Mouse (Mus musculus): Measurements from ENCODE around the gene Ttc5. TPM values are rescaled to one million over a fixed set of nuclear protein-coding genes. Genes with fewer than 3 reads are reported as not detected.

The Ttc5 gene
- polyA plus RNA-seq, 1 experiment = not detected

- H3K4me3 ChIP-seq (ENCODE audit: insufficient read depth, low read depth, low read length) = no peak overlapping the region
- H3K4me1 ChIP-seq (ENCODE audit: control insufficient read depth, insufficient read depth, low read length) = peaks cover 3% of the 10 kb centered on the region; the same call in 1 of the 2 replicates
- no peak for TF ChIP-seq POLR2A (IDR thresholded peaks at IDR 0.05; ENCODE audit: insufficient read depth, low read depth, low read length)
- no peak for TF ChIP-seq CTCF (IDR thresholded peaks at IDR 0.05; ENCODE audit: insufficient read depth, low read depth, low read length)
- 79% methylated on average over 13 of the region's 13 CpGs for WGBS
- H3K27ac ChIP-seq (ENCODE audit: insufficient read depth, low read depth, low read length) = no peak overlapping the region
Measured at GRCm38 (mm10) chr14:50804683-50805082, 19.4 kb upstream of the Ttc5 start.

DNA sequence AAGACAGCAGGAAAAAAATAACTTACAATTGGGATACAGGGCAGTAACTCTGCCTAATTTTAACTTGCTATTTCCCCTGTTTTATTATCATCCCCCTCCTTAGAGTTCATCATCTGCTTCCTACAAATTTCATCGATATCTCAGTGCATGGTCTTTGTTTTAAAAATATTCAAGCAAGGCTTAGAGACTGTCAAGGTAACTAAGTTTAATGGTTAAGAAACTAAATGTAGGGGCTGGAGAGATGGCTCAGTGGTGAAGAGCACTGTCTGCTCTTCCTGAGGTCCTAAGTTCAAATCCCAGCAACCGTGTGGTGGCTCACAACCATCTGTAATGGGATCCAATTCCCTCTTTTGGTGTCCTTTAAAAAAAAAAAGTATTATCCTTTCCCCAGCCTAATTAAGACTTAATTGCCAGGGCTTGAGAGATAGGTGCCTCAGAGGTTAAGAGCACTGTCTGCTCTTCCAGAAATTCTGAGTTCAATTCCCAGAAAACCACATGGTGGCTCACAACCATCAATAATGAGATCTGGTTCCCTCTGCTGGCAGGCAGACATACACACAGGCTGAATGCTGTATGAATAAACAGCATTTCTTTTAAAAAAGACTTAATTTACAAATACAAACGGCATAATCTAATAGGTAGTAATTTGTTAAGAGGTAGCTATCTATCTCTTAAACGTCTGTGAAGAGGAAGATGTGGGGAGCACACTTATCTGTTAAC lies 17.7 kb upstream of the Ttc5 start:
- H3K4me1 ChIP-seq (ENCODE audit: control insufficient read depth, insufficient read depth, low read length) = no peaks in the 10 kb centered on the region
- no peak overlapping the region for H3K27ac ChIP-seq (ENCODE audit: insufficient read depth, low read depth, low read length)
- TF ChIP-seq CTCF (IDR thresholded peaks at IDR 0.05; ENCODE audit: insufficient read depth, low read depth, low read length) = no peak
- no peak for TF ChIP-seq POLR2A (IDR thresholded peaks at IDR 0.05; ENCODE audit: insufficient read depth, low read depth, low read length)
- WGBS = 54% methylated on average over 4 of the region's 4 CpGs
- no peak overlapping the region for H3K4me3 ChIP-seq (ENCODE audit: insufficient read depth, low read depth, low read length)

DNA sequence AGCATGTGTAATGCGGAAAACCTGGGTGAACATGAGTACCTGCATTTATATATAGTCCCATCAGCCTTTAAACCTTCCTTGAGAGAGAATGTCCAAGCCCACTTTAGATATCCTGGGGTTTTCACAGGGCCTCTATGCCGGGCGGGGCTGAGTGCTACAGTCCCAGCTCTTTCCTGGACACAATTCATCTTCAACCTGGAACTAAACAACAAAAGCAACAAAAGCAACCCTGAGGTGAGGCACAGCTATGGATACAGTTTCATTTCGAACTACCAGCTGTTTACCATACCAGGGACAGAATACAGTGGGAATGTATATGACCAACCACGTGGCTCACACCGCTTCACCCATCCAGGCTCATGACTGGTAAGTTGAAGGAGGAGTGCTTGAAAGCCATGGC lies 17.1 kb upstream of the Ttc5 start:
- Histone ChIP-seq H3K4me1 (ENCODE audit: control insufficient read depth, insufficient read depth, low read length) (no peaks in the 10 kb centered on the region), H3K4me3 (ENCODE audit: insufficient read depth, low read depth, low read length) (no peak overlapping the region), H3K27ac (ENCODE audit: insufficient read depth, low read depth, low read length) (no peak overlapping the region)
- 89% methylated on average over 6 of the region's 6 CpGs for WGBS
- no peak for TF ChIP-seq CTCF (IDR thresholded peaks at IDR 0.05; ENCODE audit: insufficient read depth, low read depth, low read length)
- no peak for TF ChIP-seq POLR2A (IDR thresholded peaks at IDR 0.05; ENCODE audit: insufficient read depth, low read depth, low read length)

GRCm38 (mm10) chr14:50799502-50800259 lies 14.4 kb upstream of the Ttc5 start:
- Histone ChIP-seq H3K4me1 (ENCODE audit: control insufficient read depth, insufficient read depth, low read length) (no peaks in the 10 kb centered on the region), H3K27ac (ENCODE audit: insufficient read depth, low read depth, low read length) (no peak overlapping the region), H3K4me3 (ENCODE audit: insufficient read depth, low read depth, low read length) (no peak overlapping the region)
- 2% methylated on average over 3 of the region's 3 CpGs for WGBS
- TF ChIP-seq CTCF (IDR thresholded peaks at IDR 0.05; ENCODE audit: insufficient read depth, low read depth, low read length) (no peak), POLR2A (IDR thresholded peaks at IDR 0.05; ENCODE audit: insufficient read depth, low read depth, low read length) (no peak)

DNA sequence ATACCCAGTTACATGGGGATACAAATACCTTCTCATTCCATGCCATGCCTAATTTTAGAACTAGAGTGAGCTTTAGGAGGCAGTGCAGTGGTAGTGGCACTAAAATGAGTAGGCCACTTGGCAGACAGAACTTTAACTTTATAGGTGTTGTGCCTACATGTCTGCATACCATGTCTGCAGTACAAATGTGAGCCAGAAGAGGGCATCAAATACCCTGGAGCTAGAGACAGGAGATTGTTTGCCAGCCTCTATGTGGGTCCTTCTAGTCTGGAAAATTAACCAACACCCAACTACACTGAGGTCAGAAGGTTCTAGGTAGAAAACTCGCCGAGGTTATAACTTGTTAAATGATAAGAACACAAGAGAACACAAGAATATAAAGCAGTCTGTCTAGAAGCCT lies 13.2 kb upstream of the Ttc5 start:
- WGBS = 66% methylated on average over 2 of the region's 2 CpGs
- Histone ChIP-seq H3K4me1 (ENCODE audit: control insufficient read depth, insufficient read depth, low read length) (no peaks in the 10 kb centered on the region), H3K4me3 (ENCODE audit: insufficient read depth, low read depth, low read length) (no peak overlapping the region), H3K27ac (ENCODE audit: insufficient read depth, low read depth, low read length) (no peak overlapping the region)
- no peak for TF ChIP-seq CTCF (IDR thresholded peaks at IDR 0.05; ENCODE audit: insufficient read depth, low read depth, low read length)
- TF ChIP-seq POLR2A (IDR thresholded peaks at IDR 0.05; ENCODE audit: insufficient read depth, low read depth, low read length) = no peak

DNA sequence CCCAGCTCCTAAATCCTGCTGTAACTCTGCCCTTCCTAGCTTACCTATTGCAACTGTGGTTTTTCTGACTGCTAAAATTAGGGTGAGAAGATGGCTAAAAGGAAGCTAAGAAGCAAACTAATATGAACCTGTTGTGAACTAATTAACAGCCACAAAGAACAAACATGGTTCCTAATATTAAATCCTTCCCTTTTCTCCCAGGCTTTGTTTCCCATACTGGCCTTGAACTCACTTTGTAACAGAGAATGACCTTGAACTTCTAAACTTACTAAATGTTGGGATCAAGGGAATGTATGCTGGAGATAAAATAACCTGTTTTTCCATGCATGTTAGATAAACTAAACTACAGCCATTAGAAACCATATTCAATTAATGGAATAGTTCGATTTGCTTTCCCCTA lies 11.1 kb upstream of the Ttc5 start:
- Histone ChIP-seq H3K27ac (ENCODE audit: insufficient read depth, low read depth, low read length) (no peak overlapping the region), H3K4me1 (ENCODE audit: control insufficient read depth, insufficient read depth, low read length) (no peaks in the 10 kb centered on the region), H3K4me3 (ENCODE audit: insufficient read depth, low read depth, low read length) (no peak overlapping the region)
- 92% methylated on average over 1 of the region's 1 CpGs for WGBS
- TF ChIP-seq POLR2A (IDR thresholded peaks at IDR 0.05; ENCODE audit: insufficient read depth, low read depth, low read length) (no peak), CTCF (IDR thresholded peaks at IDR 0.05; ENCODE audit: insufficient read depth, low read depth, low read length) (no peak)

- TF ChIP-seq POLR2A (IDR thresholded peaks at IDR 0.05; ENCODE audit: insufficient read depth, low read depth, low read length) = no peak
- TF ChIP-seq CTCF (IDR thresholded peaks at IDR 0.05; ENCODE audit: insufficient read depth, low read depth, low read length) = no peak
- Histone ChIP-seq H3K4me3 (ENCODE audit: insufficient read depth, low read depth, low read length) (no peak overlapping the region), H3K27ac (ENCODE audit: insufficient read depth, low read depth, low read length) (no peak overlapping the region), H3K4me1 (ENCODE audit: control insufficient read depth, insufficient read depth, low read length) (no peaks in the 10 kb centered on the region)
- 88% methylated on average over 4 of the region's 4 CpGs for WGBS
Measured at GRCm38 (mm10) chr14:50795965-50796364, 10.6 kb upstream of the Ttc5 start.

DNA sequence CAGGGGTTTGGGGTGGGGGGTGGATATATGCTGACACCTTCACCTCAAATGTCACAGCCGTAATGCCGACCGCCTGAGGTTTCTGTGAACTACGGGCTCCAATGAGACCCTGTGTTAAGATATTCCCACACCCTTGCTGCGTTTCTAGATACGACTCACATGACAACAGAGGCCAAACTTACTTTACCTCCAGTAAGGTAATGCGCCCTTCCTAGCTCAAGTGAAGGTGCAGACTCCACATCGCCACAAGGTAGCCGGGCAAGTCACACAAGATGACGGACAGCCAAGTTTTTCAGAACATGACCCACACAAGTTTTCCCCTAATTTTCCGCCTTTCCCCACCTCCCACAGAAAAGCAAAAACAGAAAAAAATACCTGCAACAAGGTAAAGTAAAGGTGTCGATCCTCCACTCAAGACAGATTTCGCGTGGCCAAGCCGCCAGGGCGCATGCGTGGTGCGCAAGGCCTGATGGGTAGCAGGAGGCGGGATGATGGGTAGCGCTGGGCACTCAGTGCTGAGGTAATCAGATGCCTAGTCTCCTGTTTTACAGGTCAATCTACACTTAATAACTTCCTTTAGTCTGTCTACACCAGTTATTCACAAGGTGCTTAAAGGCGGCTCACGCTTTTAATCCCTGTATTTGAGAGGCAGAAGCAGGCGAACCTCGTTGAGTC lies 10.1 kb upstream of the Ttc5 start:
- Histone ChIP-seq H3K4me3 (ENCODE audit: insufficient read depth, low read depth, low read length) (no peak overlapping the region), H3K27ac (ENCODE audit: insufficient read depth, low read depth, low read length) (no peak overlapping the region), H3K4me1 (ENCODE audit: control insufficient read depth, insufficient read depth, low read length) (no peaks in the 10 kb centered on the region)
- TF ChIP-seq POLR2A (IDR thresholded peaks at IDR 0.05; ENCODE audit: insufficient read depth, low read depth, low read length) (no peak), CTCF (IDR thresholded peaks at IDR 0.05; ENCODE audit: insufficient read depth, low read depth, low read length) (no peak)
- 93% methylated on average over 24 of the region's 24 CpGs for whole genome bisulfite sequencing

DNA sequence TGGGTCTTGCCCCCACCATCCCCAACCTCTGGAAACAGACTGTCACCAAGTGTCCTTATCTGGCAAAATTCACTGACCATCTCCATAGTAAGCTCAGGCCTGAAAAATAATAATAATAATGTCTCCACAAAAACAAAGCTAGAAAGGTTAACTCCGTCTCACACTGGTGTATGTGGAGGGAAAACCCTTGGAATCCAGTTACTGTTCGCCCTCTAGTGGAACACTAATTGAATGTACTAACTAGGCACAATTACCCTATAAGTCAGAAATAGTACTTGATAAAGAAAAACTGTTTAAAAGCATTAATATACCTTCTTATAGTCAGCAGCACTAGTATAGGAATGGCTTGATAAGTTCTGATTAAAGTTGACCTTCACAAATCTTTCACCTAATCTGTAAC lies 2.8 kb upstream of the Ttc5 start:
- H3K4me1 ChIP-seq (ENCODE audit: control insufficient read depth, insufficient read depth, low read length) = 0 out of 2 replicates have a peak, but pooled peaks cover 2% of the 10 kb centered on the region
- 4% methylated on average over 2 of the region's 2 CpGs for WGBS
- TF ChIP-seq POLR2A (IDR thresholded peaks at IDR 0.05; ENCODE audit: insufficient read depth, low read depth, low read length) = no peak
- TF ChIP-seq CTCF (IDR thresholded peaks at IDR 0.05; ENCODE audit: insufficient read depth, low read depth, low read length) = no peak
- no peak overlapping the region for H3K27ac ChIP-seq (ENCODE audit: insufficient read depth, low read depth, low read length)
- no peak overlapping the region for H3K4me3 ChIP-seq (ENCODE audit: insufficient read depth, low read depth, low read length)
